Mouse (Mus musculus): ENCODE data around the gene Actr1a. TPM values are rescaled to one million over a fixed set of nuclear protein-coding genes. Genes with fewer than 3 reads are reported as not detected.

The Actr1a gene
- total and polyA plus RNA-seq, 2 experiments from 2014 or later, result 295 to 321 TPM

GRCm38 (mm10) chr19:46347936-46348668, 47.4 kb downstream of the Actr1a start:
- no peaks in the 10 kb centered on the region for H3K9me3 ChIP-seq (ENCODE audit: low read length)
- H3K9ac ChIP-seq (replicated peaks; ENCODE audit: low read length), result peak overlapping the region; percentile 87
- peak overlapping the region; percentile 91 for H3K4me2 ChIP-seq (ENCODE audit: low read depth, low read length)
- no peaks in the 10 kb centered on the region; the same call in 1 of the 2 replicates for H3K4me1 ChIP-seq (ENCODE audit: insufficient read depth, low read length)
- no peaks in the 10 kb centered on the region for H3K36me3 ChIP-seq (ENCODE audit: insufficient read depth, low read length)
- peak overlapping the region; percentile 67 for H3K4me3 ChIP-seq (ENCODE audit: low read length)
- no peak for TF ChIP-seq CTCF (IDR thresholded peaks at IDR 0.05; ENCODE audit: low read depth)
- peak; percentile 63 for DNase-seq (ENCODE audit: low spot score)
- WGBS, result 26% methylated on average over 14 of the region's 14 CpGs
- ATAC-seq, result peak; percentile 34
- H3K27ac ChIP-seq, result peak overlapping the region; percentile 94
- H3K27me3 ChIP-seq (ENCODE audit: insufficient read depth, low read length), result no peaks in the 10 kb centered on the region

GRCm38 (mm10) chr19:46347146-46347545, 48.4 kb downstream of the Actr1a start:
- Histone ChIP-seq H3K4me2 (ENCODE audit: low read depth, low read length) (no peak overlapping the region), H3K27me3 (ENCODE audit: insufficient read depth, low read length) (no peaks in the 10 kb centered on the region), H3K9me3 (ENCODE audit: low read length) (no peaks in the 10 kb centered on the region), H3K36me3 (ENCODE audit: insufficient read depth, low read length) (no peaks in the 10 kb centered on the region), H3K9ac (replicated peaks; ENCODE audit: low read length) (no peak overlapping the region), H3K4me3 (ENCODE audit: low read length) (no peak overlapping the region), H3K4me1 (ENCODE audit: insufficient read depth, low read length) (no peaks in the 10 kb centered on the region; the same call in 1 of the 2 replicates), H3K27ac (no peak overlapping the region)
- no peak for DNase-seq (ENCODE audit: low spot score)
- WGBS, result 100% methylated on average over 1 of the region's 1 CpGs
- no peak for ATAC-seq
- no peak for TF ChIP-seq CTCF (IDR thresholded peaks at IDR 0.05; ENCODE audit: low read depth)

GRCm38 (mm10) chr19:46344710-46345419, 50.7 kb downstream of the Actr1a start:
- H3K27me3 ChIP-seq (ENCODE audit: insufficient read depth, low read length), result no peaks in the 10 kb centered on the region
- 18% methylated on average over 7 of the region's 7 CpGs for WGBS
- no peaks in the 10 kb centered on the region for H3K9me3 ChIP-seq (ENCODE audit: low read length)
- H3K9ac ChIP-seq (replicated peaks; ENCODE audit: low read length), result no peak overlapping the region
- no peaks in the 10 kb centered on the region; the same call in 1 of the 2 replicates for H3K4me1 ChIP-seq (ENCODE audit: insufficient read depth, low read length)
- no peak overlapping the region for H3K4me2 ChIP-seq (ENCODE audit: low read depth, low read length)
- H3K4me3 ChIP-seq (ENCODE audit: low read length), result no peak overlapping the region
- TF ChIP-seq CTCF (IDR thresholded peaks at IDR 0.05; ENCODE audit: low read depth), result no peak
- DNase-seq (ENCODE audit: low spot score) (no peak), ATAC-seq (no peak)
- H3K36me3 ChIP-seq (ENCODE audit: insufficient read depth, low read length), result no peaks in the 10 kb centered on the region
- no peak overlapping the region for H3K27ac ChIP-seq

- peak overlapping the region; percentile 67; the same call in 1 of the 2 replicates for H3K9ac ChIP-seq (replicated peaks; ENCODE audit: low read length)
- no peak for TF ChIP-seq CTCF (IDR thresholded peaks at IDR 0.05; ENCODE audit: low read depth)
- no peaks in the 10 kb centered on the region for H3K27me3 ChIP-seq (ENCODE audit: insufficient read depth, low read length)
- peak overlapping the region; percentile 79 for H3K27ac ChIP-seq
- H3K4me2 ChIP-seq (ENCODE audit: low read depth, low read length), result peak overlapping the region; percentile 87
- H3K4me1 ChIP-seq (ENCODE audit: insufficient read depth, low read length), result peaks cover 19% of the 10 kb centered on the region
- WGBS, result 48% methylated on average over 7 of the region's 7 CpGs
- H3K4me3 ChIP-seq (ENCODE audit: low read length), result no peak overlapping the region; the same call in 1 of the 2 replicates
- no peaks in the 10 kb centered on the region for H3K9me3 ChIP-seq (ENCODE audit: low read length)
- H3K36me3 ChIP-seq (ENCODE audit: insufficient read depth, low read length), result no peaks in the 10 kb centered on the region
- DNase-seq (ENCODE audit: low spot score), result peak; percentile 80
- ATAC-seq, result peak; percentile 41
Measured at GRCm38 (mm10) chr19:46339287-46339971, 56.1 kb downstream of the Actr1a start.

GRCm38 (mm10) chr19:46338942-46339286, 56.6 kb downstream of the Actr1a start:
- peak overlapping the region; percentile 87 for H3K4me2 ChIP-seq (ENCODE audit: low read depth, low read length)
- WGBS, result 48% methylated on average over 6 of the region's 6 CpGs
- ATAC-seq (no peak), DNase-seq (ENCODE audit: low spot score) (no peak)
- H3K27ac ChIP-seq, result peak overlapping the region; percentile 79
- peaks cover 19% of the 10 kb centered on the region for H3K4me1 ChIP-seq (ENCODE audit: insufficient read depth, low read length)
- H3K36me3 ChIP-seq (ENCODE audit: insufficient read depth, low read length), result no peaks in the 10 kb centered on the region
- H3K9me3 ChIP-seq (ENCODE audit: low read length), result no peaks in the 10 kb centered on the region
- H3K27me3 ChIP-seq (ENCODE audit: insufficient read depth, low read length), result no peaks in the 10 kb centered on the region
- no peak for TF ChIP-seq CTCF (IDR thresholded peaks at IDR 0.05; ENCODE audit: low read depth)
- peak overlapping the region; percentile 67; the same call in 1 of the 2 replicates for H3K9ac ChIP-seq (replicated peaks; ENCODE audit: low read length)
- H3K4me3 ChIP-seq (ENCODE audit: low read length), result peak overlapping the region; percentile 81

- DNase-seq (ENCODE audit: low spot score), result peak; percentile 98
- Histone ChIP-seq H3K27ac (peak within 1 kb of the TSS; percentile 83), H3K27me3 (ENCODE audit: insufficient read depth, low read length) (no peaks in the 10 kb centered on the region), H3K9me3 (ENCODE audit: low read length) (no peaks in the 10 kb centered on the region), H3K4me1 (ENCODE audit: insufficient read depth, low read length) (peaks cover 19% of the 10 kb centered on the region), H3K9ac (replicated peaks; ENCODE audit: low read length) (peak within 1 kb of the TSS; percentile 67), H3K36me3 (ENCODE audit: insufficient read depth, low read length) (no peaks in the 10 kb centered on the region), H3K4me3 (ENCODE audit: low read length) (peak within 1 kb of the TSS; percentile 81), H3K4me2 (ENCODE audit: low read depth, low read length) (peak within 1 kb of the TSS; percentile 87)
- peak; percentile 89 for ATAC-seq
- under 1% methylated on average over 31 of the region's 31 CpGs for WGBS
- peak; percentile 75 for TF ChIP-seq CTCF (IDR thresholded peaks at IDR 0.05; ENCODE audit: low read depth)
Measured at GRCm38 (mm10) chr19:46338331-46338936, 57.1 kb downstream of the Actr1a start, which contains the start of gene Cuedc2. Gene Cuedc2, minus strand, starts transcription at chr19:46338702.

Data from hindbrain, postnatal 0 days (tissue).